Mouse (Mus musculus): ENCODE data around the gene Fgfr2. TPM values are rescaled to one million over a fixed set of nuclear protein-coding genes. Genes with fewer than 3 reads are reported as not detected.

Gene Fgfr2
- polyA plus RNA-seq, 2 experiments from 2014 or later: not detected

GRCm38 (mm10) chr7:132128687-132129086, 994.5 kb downstream of the Fgfr2 start:
- no peak for ATAC-seq

GRCm38 (mm10) chr7:132124948-132125347, 998.2 kb downstream of the Fgfr2 start:
- no peak for ATAC-seq

GRCm38 (mm10) chr7:132123211-132123610, 999.9 kb downstream of the Fgfr2 start:
- no peak for ATAC-seq

GRCm38 (mm10) chr7:132119817-132120216, 1003.3 kb downstream of the Fgfr2 start:
- no peak for ATAC-seq

GRCm38 (mm10) chr7:132111770-132112169, 1011.4 kb downstream of the Fgfr2 start:
- ATAC-seq: no peak

- no peak for ATAC-seq
Measured at GRCm38 (mm10) chr7:132110308-132110707, 1012.8 kb downstream of the Fgfr2 start.

- ATAC-seq: no peak
Measured at GRCm38 (mm10) chr7:132106891-132107290, 1016.3 kb downstream of the Fgfr2 start.

GRCm38 (mm10) chr7:132105326-132105725, 1017.8 kb downstream of the Fgfr2 start:
- no peak for ATAC-seq

- ATAC-seq: no peak
Measured at GRCm38 (mm10) chr7:132098441-132098840, 1024.7 kb downstream of the Fgfr2 start.

- ATAC-seq: no peak
Measured at GRCm38 (mm10) chr7:132094666-132095065, 1028.5 kb downstream of the Fgfr2 start.

- ATAC-seq: no peak
Measured at GRCm38 (mm10) chr7:132091551-132091950, 1031.6 kb downstream of the Fgfr2 start.

- ATAC-seq: no peak
Measured at GRCm38 (mm10) chr7:132088606-132089005, 1034.5 kb downstream of the Fgfr2 start.

GRCm38 (mm10) chr7:132088181-132088580, 1035.0 kb downstream of the Fgfr2 start:
- ATAC-seq: no peak

- ATAC-seq: no peak
Measured at GRCm38 (mm10) chr7:132075825-132076224, 1047.3 kb downstream of the Fgfr2 start.

GRCm38 (mm10) chr7:132074503-132074902, 1048.6 kb downstream of the Fgfr2 start:
- ATAC-seq: no peak

GRCm38 (mm10) chr7:132070877-132071625, 1052.1 kb downstream of the Fgfr2 start:
- no peak for ATAC-seq

- no peak for ATAC-seq
Measured at GRCm38 (mm10) chr7:132067951-132068350, 1055.2 kb downstream of the Fgfr2 start.

- ATAC-seq: no peak
Measured at GRCm38 (mm10) chr7:132067511-132067910, 1055.6 kb downstream of the Fgfr2 start.

GRCm38 (mm10) chr7:132060116-132060515, 1063.0 kb downstream of the Fgfr2 start:
- no peak for ATAC-seq

- no peak for ATAC-seq
Measured at GRCm38 (mm10) chr7:132056565-132056964, 1066.6 kb downstream of the Fgfr2 start.

GRCm38 (mm10) chr7:132046662-132047061, 1076.5 kb downstream of the Fgfr2 start:
- no peak for ATAC-seq

- ATAC-seq: no peak
Measured at GRCm38 (mm10) chr7:132031940-132032531, 1091.1 kb downstream of the Fgfr2 start.

GRCm38 (mm10) chr7:132026671-132027070, 1096.5 kb downstream of the Fgfr2 start:
- ATAC-seq: no peak

GRCm38 (mm10) chr7:132025591-132025990, 1097.6 kb downstream of the Fgfr2 start:
- no peak for ATAC-seq

All from activated CD4-positive, CD25-positive, alpha-beta regulatory T cell, adult 4 months (primary cell).